Mouse (Mus musculus) G1E (cell line): ENCODE results near the gene Trim9.

Source experiments
- CTCF ChIP-seq: IDR thresholded peaks from 2 replicates; pipeline ENCODE4 v1.5.1; 2012; ENCODE audit warnings: low read depth, low read length, inconsistent platforms, mixed read lengths
- GATA1 ChIP-seq: IDR thresholded peaks from 2 replicates; pipeline ENCODE4 v1.6.1; 2012; ENCODE audit warnings: borderline replicate concordance, low read length, inconsistent platforms, mixed read lengths

- TF ChIP-seq CTCF (no peak), GATA1 (no peak)
Measured at GRCm38 (mm10) chr12:70238604-70239003, 108.8 kb downstream of the Trim9 start.
